Mouse (Mus musculus) lung, postnatal 14 days (tissue): ENCODE data around the gene Hamp.

Experiments
- DNase-seq: peaks from one replicate; pipeline ENCODE4 v3.0.0; 2021

The Hamp gene

GRCm38 (mm10) chr7:30943909-30944635, at the start of gene Hamp:
Gene Hamp, minus strand, starts transcription at chr7:30944032.
- DNase-seq, result no peak

DNA sequence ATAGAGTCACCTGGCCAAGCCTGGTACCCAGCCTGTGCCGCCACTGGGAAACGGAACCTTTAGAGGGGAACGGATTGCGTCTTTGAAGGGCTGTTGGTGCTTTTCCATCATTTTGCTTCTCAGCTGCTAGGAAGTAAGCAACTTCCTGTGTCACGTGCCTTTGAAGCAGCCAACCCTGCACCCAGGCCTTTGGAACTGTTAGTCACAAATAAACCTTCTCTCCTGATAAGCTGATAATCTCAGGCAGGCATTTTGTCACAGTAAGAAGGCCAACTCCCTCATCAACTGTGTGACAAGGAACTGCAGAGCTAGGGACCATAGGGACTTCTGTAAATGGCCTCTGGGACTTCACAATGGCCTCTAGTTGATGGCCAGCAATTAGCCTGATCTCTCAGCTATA, 48.3 kb upstream of the Hamp start:
- DNase-seq, result no peak

DNA sequence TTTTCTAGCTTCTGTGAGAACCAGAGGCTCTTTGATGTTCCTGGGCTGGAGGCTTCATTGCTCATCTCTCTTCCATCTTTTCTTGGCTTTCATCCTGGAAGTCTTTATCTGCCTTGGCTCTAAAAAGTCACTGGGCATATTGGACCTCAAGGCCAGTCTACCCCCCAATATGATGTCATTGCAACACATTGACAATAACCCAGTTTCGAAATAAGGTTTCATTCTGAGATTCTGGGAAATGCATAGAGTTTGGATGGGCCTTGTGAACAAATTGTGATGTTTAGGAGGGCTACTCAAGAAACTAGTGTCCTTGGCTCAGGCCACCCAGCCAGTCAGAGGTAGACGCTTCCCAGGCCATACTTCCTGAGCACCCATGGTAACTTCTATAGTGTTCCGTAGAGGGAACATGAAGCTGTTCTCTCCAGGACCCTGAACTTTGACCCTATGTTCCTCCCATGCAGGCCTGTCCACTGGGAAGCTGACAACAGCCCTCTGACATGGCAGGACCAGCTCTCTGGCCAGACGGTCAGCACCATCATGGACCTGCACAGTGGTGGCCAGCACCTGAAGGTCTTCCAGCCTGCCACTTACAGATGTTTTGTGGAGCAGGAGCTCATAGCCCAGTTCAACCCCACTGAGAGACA, 44.8 kb upstream of the Hamp start:
- DNase-seq, result no peak

- no peak for DNase-seq
Observed at GRCm38 (mm10) chr7:30985357-30985756, 41.5 kb upstream of the Hamp start.

- no peak for DNase-seq
Observed at GRCm38 (mm10) chr7:30981703-30982102, 37.9 kb upstream of the Hamp start.

DNA sequence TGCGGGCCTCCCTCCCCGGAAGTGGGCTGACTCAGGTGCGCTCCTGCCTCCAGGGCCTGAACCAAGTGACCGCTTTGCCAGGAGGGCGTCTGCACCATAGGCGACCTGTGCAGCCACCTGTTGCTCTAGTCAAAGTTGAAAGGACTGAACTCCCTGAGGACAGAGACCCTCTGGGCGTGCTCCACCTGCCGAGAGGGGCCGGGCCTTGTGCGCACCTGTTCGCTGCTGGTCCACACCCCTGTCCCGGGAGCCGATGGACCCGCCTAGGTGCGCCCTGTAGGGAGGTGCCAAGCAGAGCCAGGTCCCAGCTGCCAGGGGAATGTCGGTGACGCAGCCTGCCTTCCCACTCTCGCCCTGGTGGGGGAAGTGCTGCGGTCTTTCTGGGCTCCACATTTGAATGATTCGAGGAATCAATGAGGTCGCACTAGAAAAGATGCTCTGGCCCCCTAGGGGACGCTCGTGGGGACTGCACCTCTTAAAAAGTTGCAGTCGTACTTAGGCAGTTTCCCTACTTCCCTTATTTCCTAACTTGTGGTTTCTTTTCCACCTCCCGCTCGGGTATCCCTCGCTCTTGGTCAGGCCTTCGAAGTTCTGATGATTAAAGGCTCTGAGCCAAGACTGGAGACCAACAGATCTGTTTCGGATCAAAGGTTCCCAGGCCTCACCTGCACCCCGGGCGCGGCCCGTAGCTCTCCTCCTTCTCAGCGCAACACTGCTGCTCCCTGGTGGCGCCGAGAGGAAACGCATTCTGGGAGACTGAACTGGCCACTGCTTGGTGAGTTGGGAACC, 29.9 kb upstream of the Hamp start, which contains the start of gene Fam187b:
Fam187b (plus strand) TSS at position 290 of the 789 bp plus-strand sequence.
- peak; percentile 91 for DNase-seq

- peak; percentile 58 for DNase-seq
Observed at GRCm38 (mm10) chr7:30973251-30973500, 29.3 kb upstream of the Hamp start, which contains the start of gene Lsr. Gene Lsr, minus strand, starts transcription at chr7:30973464.

DNA sequence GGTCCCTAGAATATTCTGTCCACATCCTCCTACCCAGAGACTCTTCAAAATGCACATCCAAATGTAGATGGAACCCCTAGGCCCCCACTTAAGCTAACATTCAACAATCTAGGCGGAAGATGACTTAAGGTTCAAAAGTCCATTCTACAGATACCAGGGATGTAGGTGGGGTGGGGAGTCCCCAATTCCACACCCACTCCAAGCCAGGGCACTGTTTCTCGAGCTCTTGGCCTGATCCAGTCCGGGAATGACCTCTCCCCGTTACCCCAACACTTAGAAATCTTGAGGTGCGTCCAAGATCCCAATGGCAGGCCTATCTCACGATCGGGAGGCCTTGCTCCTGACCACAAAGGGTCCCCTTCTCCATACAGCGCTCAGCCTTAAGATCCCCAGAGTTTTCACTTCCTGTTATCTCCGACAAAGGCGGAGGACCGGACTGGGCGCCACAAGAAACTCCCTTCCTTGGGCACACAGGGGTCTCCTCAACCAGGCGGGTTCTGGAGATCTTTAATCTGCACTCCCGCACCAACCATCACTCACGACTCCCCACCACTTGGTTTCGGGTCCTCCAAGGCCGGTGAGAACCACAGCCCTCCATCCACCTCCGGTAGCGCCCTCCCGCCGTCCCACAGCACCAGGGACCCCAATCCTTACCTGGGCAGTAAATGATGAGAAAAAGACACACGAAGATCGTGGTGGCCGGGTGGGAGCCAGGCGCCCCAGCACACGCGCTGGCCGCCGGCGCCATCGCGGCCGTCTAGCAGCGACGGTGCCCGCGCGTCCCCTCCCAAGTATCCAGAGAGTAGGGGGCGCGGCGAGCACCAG, 28.8 kb upstream of the Hamp start:
- DNase-seq, result no peak

GRCm38 (mm10) chr7:30971901-30972300, 28.1 kb upstream of the Hamp start:
- no peak for DNase-seq

GRCm38 (mm10) chr7:30969174-30969573, 25.3 kb upstream of the Hamp start:
- DNase-seq, result no peak

DNA sequence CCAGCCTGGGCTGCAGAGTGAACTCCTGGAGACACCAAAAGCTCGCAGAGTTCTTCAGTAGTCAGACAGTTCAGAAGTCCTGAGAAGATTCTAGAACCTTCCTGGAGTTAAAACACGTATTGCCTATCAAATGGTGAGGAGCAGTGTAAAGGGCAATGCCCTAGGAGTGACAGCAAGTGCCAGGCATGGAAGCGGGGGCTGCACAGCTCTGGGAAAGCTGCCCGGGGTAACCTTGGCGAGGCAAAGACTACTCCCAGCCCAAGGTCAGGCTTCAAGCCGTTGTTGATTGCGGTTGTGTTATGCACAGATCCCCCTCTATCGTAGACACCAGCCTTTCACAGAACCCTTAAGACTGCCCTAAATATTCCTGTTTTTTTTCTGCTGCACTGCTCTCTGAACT, 24.8 kb upstream of the Hamp start:
- no peak for DNase-seq

DNA sequence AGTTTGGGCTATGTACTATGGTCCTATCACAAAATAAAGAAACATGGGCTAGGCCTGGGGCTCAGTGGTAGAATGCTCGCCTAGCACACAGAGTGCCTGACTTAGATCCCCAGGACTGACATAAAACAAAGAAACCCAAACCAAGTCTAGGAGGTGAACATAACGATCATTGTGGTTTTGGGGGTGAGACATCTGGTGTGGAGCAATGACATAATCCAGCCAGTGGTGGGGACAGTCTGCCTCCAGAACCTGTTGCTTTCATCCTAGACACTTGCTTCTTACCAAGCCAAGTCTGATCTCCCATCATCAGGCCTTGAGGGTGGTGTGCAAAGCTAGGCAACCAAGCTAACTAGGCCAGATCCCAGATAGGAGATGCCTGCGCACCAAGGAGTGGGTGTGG, 22.8 kb upstream of the Hamp start:
- no peak for DNase-seq

GRCm38 (mm10) chr7:30965677-30966076, 21.8 kb upstream of the Hamp start:
- no peak for DNase-seq

DNA sequence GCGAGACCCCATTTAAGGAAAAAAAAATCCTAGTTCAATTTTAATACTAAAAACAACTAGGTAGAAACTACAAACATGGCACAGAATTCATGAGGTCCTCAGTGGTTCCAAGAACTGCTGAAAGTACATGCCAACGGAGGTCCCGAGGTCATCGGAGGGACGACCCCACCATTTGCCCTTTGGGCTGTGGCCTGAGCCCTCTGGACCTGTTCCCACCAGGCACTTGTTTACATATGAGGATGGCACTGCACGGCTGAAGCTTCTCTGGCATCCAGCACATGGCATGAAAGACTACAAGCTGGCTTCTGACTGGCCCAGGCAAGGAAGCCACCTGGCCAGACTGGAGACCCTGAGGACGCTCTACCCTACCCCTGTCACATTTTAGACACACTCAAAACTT, 20.5 kb upstream of the Hamp start:
- no peak for DNase-seq

DNA sequence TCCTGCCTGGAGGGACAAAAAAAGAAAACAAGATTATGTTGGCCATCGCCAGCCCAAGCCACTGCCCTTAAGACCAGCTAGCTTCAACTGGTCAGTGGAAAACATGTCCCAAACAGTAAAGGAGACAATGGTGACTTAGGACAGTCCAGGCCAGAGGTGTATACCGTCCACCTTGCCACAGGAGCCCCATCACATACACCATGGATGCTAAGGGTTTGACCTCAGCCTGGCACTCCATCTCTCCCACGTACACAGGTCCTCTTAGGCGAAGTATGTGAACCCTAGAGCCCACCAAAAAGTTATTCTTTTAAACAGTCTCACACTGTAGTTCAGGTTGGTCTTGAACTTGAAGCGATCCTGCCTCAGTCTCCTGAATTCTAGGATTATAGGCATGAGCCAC, 19.0 kb upstream of the Hamp start:
- no peak for DNase-seq

DNA sequence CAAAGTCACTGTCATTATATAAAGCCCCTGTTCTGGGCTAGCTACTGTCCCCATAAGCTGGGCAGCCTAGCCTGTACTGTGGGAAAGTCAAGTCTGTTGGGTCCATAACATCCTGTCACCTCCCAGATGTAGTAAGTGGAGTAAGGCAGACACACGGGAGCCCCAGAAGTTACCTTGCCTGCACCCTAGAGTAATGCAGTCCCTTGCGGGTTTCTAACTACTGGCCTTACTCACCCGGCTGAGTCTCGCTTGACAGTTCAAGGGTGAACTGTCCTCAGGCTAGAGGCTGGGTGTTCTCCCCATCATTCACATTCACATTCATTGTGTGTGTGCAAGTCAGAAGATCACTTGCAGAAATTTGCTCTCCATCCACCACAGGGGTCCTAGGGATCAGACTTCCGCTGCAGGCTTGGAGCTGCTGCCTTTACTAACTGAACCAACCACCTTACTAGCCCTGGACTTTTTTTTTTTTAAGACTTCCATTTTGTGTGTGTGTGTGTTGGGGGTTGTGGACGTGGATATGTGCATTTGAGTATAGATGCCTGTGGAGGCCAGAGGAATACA, 16.0 kb upstream of the Hamp start:
- DNase-seq, result no peak

DNA sequence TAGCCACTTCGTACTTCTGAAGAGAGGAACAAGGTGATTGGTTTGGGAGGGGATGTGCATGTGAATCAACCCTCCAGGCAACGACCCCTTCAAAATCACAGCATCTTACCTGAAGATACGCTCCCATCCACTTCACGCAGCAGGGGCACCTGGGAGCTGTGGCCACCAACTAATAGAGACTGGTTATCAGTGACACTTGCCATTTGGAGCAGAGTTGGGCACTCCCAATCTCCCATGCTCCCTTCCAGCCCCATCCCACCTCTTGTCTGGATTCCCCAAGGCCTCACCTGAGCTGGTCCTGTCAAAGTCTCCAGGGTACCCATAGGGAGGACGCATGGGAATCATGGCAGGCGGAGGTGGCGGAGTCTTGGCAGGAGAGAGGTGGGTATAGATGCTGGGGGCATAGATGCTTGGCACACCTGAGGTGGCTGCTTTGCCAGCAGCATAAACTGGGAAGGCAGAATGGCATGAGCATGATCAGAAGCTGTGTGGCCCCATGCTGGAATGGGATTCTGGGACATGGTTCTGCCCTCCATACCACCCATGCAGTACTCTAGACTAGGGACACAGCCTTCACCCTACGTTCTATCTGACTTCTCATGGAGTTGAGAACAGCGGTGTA, 15.1 kb upstream of the Hamp start:
- no peak for DNase-seq

GRCm38 (mm10) chr7:30958109-30958865, 14.5 kb upstream of the Hamp start:
- no peak for DNase-seq

DNA sequence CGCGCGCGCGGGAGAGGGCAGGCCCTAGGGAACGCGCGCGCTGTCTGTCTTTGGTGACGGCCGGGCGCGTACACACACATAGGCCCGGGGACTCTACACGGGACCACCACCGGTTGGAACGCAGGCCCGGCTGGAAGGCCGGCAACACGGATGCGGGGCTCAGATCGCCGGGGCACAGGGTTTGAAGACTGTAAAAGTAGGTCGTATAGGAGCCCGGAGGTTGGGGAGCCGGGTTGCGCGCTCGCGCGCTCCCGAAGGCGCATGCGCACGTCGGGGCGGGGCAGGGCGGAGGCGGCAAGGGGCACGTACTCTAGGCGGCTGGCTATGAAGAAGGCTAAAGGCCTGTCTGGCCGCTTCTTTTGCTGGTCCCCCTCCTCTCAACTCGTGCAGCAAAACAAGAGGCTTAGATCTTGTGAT, 13.5 kb upstream of the Hamp start:
- peak; percentile 92 for DNase-seq

DNA sequence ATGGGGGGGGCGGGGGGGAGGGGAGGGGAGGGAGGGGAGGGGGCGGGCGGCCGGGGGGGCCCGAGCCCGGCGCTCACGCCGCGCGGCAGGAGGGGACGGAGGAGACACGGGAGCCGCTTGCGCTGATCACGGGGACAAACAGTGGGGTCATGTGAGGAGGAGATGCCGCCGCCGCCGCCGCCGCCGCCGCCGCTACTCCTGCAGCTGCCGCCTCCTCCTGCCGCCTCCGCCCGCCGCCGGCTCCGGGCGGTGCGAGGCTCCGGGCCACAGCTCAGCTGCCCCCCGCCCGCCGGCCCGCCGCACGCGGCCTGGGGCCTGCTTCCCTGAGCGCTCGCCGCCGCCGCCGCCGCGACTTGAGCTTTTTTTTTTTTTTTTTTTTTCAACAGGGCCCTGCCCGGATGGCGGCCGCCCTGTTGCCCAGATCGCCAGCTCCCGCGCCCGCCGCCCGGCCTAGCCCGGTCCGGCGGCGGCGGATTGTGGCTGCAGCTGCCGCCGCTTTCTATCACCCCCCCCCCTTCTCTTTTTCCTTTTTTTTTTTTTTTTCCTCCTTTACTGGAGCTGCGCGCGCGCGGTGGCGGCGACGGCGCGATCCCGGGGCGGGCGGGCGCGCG, 13.0 kb upstream of the Hamp start, which contains the start of gene Usf2:
Usf2 (minus strand) TSS at position 48 of the 611 bp plus-strand sequence.
- DNase-seq, result peak; percentile 78

DNA sequence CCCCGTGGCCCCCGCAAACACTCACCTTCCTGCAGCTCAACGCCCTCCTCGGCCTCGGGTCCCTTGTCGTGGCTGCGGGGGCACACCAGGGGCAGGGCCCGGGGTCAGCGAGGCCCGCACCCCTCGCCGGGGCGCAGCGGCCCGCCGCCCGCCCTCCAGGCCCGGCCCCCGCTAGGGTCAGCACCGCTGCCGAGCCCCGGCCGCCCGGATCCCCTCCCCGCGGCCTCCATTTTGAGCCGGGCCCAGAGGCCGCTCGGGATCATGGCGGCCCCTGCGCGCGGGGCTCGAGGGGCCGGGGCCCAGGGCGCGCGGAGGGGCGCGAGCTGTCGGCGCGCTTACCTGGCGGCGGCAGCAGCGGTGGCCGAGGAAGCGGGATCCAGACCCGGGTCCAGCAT, 12.5 kb upstream of the Hamp start:
- no peak for DNase-seq
